Mouse (Mus musculus) lung, postnatal 0 days (tissue): ENCODE measurements at regions not wholly inside any gene's neighbourhood (a gene's known extent, or its start where the extent isn't known, plus 50 kb on each side); places are given as distances from the start of the nearest gene placed in this dataset.

Experiments used
- CTCF ChIP-seq: IDR thresholded peaks from 2 replicates; pipeline ENCODE4 v1.5.1; 2016; ENCODE audit warnings: antibody characterized with exemption, mild to moderate bottlenecking
- EP300 ChIP-seq: IDR thresholded peaks from 2 replicates; pipeline ENCODE4 v1.6.1; 2016; ENCODE audit warnings: antibody characterized with exemption, mild to moderate bottlenecking, control low read depth

- TF ChIP-seq CTCF (no peak), EP300 (no peak)
Measured at GRCm38 (mm10) chr7:36198091-36198700, 395.4 kb upstream of the Zfp507 start.
